Mouse (Mus musculus) right cerebral cortex, adult 2 months (tissue): Measurements from ENCODE around the gene Ireb2.
"Not testable (repeated sequence)": the region's sequence is repeated elsewhere in the genome, so short reads cannot be mapped to it uniquely, and the experiment has no call there.

Experiments used
- DNase-seq, 2 experiments: peaks; one replicate each; pipeline ENCODE4 v3.0.0; 2021 to 2022; ENCODE audit warnings: low spot score in 2 of 2

The Ireb2 gene

GRCm38 (mm10) chr9:54863363-54864281 lies at the start of gene Ireb2:
TSS of gene Ireb2 (plus strand) at chr9:54863789.
- DNase-seq, result peak; percentile 99

GRCm38 (mm10) chr9:54816508-54817201 lies 46.9 kb upstream of the Ireb2 start:
- no peak for DNase-seq

- DNase-seq, result peak; percentile 32 to 48
Observed at GRCm38 (mm10) chr9:54821442-54822100, 42.0 kb upstream of the Ireb2 start.

- no peak for DNase-seq
Observed at GRCm38 (mm10) chr9:54829760-54830159, 33.8 kb upstream of the Ireb2 start.

- DNase-seq, result peak; percentile 34 to 59
Observed at GRCm38 (mm10) chr9:54830624-54831023, 33.0 kb upstream of the Ireb2 start.

GRCm38 (mm10) chr9:54833831-54834230 lies 29.8 kb upstream of the Ireb2 start:
- no peak for DNase-seq

GRCm38 (mm10) chr9:54835951-54836717 lies 27.5 kb upstream of the Ireb2 start:
- not testable (repeated sequence) for DNase-seq

- no peak for DNase-seq
Observed at GRCm38 (mm10) chr9:54837835-54838234, 25.8 kb upstream of the Ireb2 start.

- no peak for DNase-seq
Observed at GRCm38 (mm10) chr9:54840145-54840544, 23.4 kb upstream of the Ireb2 start.

GRCm38 (mm10) chr9:54842311-54842710 lies 21.3 kb upstream of the Ireb2 start:
- no peak for DNase-seq

GRCm38 (mm10) chr9:54843887-54844286 lies 19.7 kb upstream of the Ireb2 start:
- DNase-seq, result no peak

GRCm38 (mm10) chr9:54844556-54845176 lies 18.9 kb upstream of the Ireb2 start:
- no peak for DNase-seq

GRCm38 (mm10) chr9:54848203-54848602 lies 15.4 kb upstream of the Ireb2 start:
- no peak for DNase-seq

GRCm38 (mm10) chr9:54853036-54853435 lies 10.6 kb upstream of the Ireb2 start:
- DNase-seq, result not testable (repeated sequence)

GRCm38 (mm10) chr9:54853619-54854018 lies 10.0 kb upstream of the Ireb2 start:
- no peak for DNase-seq

GRCm38 (mm10) chr9:54855638-54856037 lies 8.0 kb upstream of the Ireb2 start:
- no peak for DNase-seq

GRCm38 (mm10) chr9:54856121-54856520 lies 7.5 kb upstream of the Ireb2 start:
- DNase-seq, result no peak

- no peak for DNase-seq
Observed at GRCm38 (mm10) chr9:54857474-54857873, 6.1 kb upstream of the Ireb2 start.

GRCm38 (mm10) chr9:54860526-54860925 lies 3.1 kb upstream of the Ireb2 start:
- DNase-seq, result no peak

- peak; percentile 16 to 35 for DNase-seq
Observed at GRCm38 (mm10) chr9:54878759-54879158, 15.2 kb downstream of the Ireb2 start.

- no peak for DNase-seq
Observed at GRCm38 (mm10) chr9:54892111-54892510, 28.5 kb downstream of the Ireb2 start.
